Mouse (Mus musculus) MEL (cell line): ENCODE results near the gene Psd. TPM values are rescaled to one million over a fixed set of nuclear protein-coding genes. Genes with fewer than 3 reads are reported as not detected.

Experiments
- DNase-seq: peaks from one replicate; pipeline ENCODE4 v3.0.0; 2011; ENCODE audit warnings: low read depth, low spot score
- H3K27ac ChIP-seq: 2 replicates; pipeline ENCODE4 v1.5.1; 2012; ENCODE audit warnings: low read depth, mild to moderate bottlenecking, control low read depth, low read length, moderate library complexity; ENCODE audit not compliant: control insufficient read depth
- H3K27me3 ChIP-seq, 2 experiments: fragments of 150-350 bp in 1 of 2; sonication (generic) in 1 of 2; 2 replicates each; pipeline ENCODE4 v1.6.1; 2012; ENCODE audit warnings: low read length in 2 of 2, mild to moderate bottlenecking in 2 of 2, improper control_type of control experiment in 1 of 2, moderate library complexity in 1 of 2; ENCODE audit not compliant: insufficient read depth in 2 of 2, control insufficient read depth in 1 of 2
- H3K36me3 ChIP-seq, 2 experiments: 2 replicates each; pipeline ENCODE4 v1.6.1; 2012 to 2014; ENCODE audit warnings: low read length in 2 of 2, improper control_type of control experiment in 1 of 2, inconsistent platforms in 1 of 2, mild to moderate bottlenecking in 1 of 2; ENCODE audit not compliant: insufficient read depth in 2 of 2, control insufficient read depth in 1 of 2
- H3K4me1 ChIP-seq, 2 experiments: fragments of 150-350 bp in 1 of 2; sonication (generic) in 1 of 2; 2 replicates each; pipeline ENCODE4 v1.6.1; 2012; ENCODE audit warnings: low read length in 2 of 2, improper control_type of control experiment in 1 of 2, mild to moderate bottlenecking in 1 of 2; ENCODE audit not compliant: insufficient read depth in 2 of 2, control insufficient read depth in 1 of 2
- H3K4me3 ChIP-seq, 2 experiments: fragments of 150-350 bp in 1 of 2; sonication (generic) in 1 of 2; 2 replicates each; pipeline ENCODE4 v1.5.1; 2012; ENCODE audit warnings: low read depth in 2 of 2, low read length in 2 of 2, mild to moderate bottlenecking in 2 of 2, moderate library complexity in 2 of 2, control low read depth in 1 of 2, improper control_type of control experiment in 1 of 2; ENCODE audit not compliant: control insufficient read depth in 1 of 2, insufficient read depth in 1 of 2
- H3K79me2 ChIP-seq: 2 replicates; pipeline ENCODE4 v1.6.1; 2012; ENCODE audit warnings: mild to moderate bottlenecking, low read length, moderate library complexity; ENCODE audit not compliant: control insufficient read depth, poor library complexity, insufficient read depth
- H3K9ac ChIP-seq: 2 replicates; pipeline ENCODE4 v1.6.1; 2012; ENCODE audit warnings: low read depth, mild to moderate bottlenecking, control low read depth, low read length, moderate library complexity; ENCODE audit not compliant: control insufficient read depth, poor library complexity, severe bottlenecking
- H3K9me3 ChIP-seq: fragments of 150-350 bp; sonication (generic); replicated peaks from 2 replicates; pipeline ENCODE4 v1.6.1; 2012; ENCODE audit warnings: mild to moderate bottlenecking, low read length, improper control_type of control experiment, moderate library complexity; ENCODE audit not compliant: insufficient read depth
- BHLHE40 ChIP-seq: IDR thresholded peaks from 2 replicates; pipeline ENCODE4 v1.6.1; 2012; ENCODE audit warnings: low read depth, mild to moderate bottlenecking, inconsistent platforms, low read length, improper control_type of control experiment, borderline replicate concordance
- CHD1 ChIP-seq: IDR thresholded peaks from 2 replicates; pipeline ENCODE4 v1.6.1; 2012; ENCODE audit warnings: low read depth, mild to moderate bottlenecking, inconsistent platforms, low read length, improper control_type of control experiment
- E2F4 ChIP-seq: IDR thresholded peaks from 2 replicates; pipeline ENCODE4 v1.6.1; 2011; ENCODE audit warnings: low read depth, low read length, improper control_type of control experiment, borderline replicate concordance
- EP300 ChIP-seq, 2 experiments: IDR thresholded peaks; 2 replicates each; pipeline ENCODE4 v1.6.1; 2011; ENCODE audit warnings: improper control_type of control experiment in 2 of 2, low read length in 2 of 2, low read depth in 1 of 2, mild to moderate bottlenecking in 1 of 2
- ETS1 ChIP-seq: IDR thresholded peaks from 2 replicates; pipeline ENCODE4 v1.6.1; 2012; ENCODE audit warnings: low read depth, mild to moderate bottlenecking, inconsistent platforms, low read length, improper control_type of control experiment, moderate library complexity
- GABPA ChIP-seq: IDR thresholded peaks from 2 replicates; pipeline ENCODE4 v1.6.1; 2012; ENCODE audit warnings: low read depth, mild to moderate bottlenecking, inconsistent platforms, low read length, improper control_type of control experiment, moderate library complexity
- GATA1 ChIP-seq: IDR thresholded peaks from 2 replicates; pipeline ENCODE4 v1.6.1; 2011; ENCODE audit warnings: low read depth, low read length, improper control_type of control experiment
- KAT2A ChIP-seq: conservative IDR thresholded peaks from 2 replicates; pipeline ENCODE4 v1.6.1; 2012; ENCODE audit warnings: low read depth, low read length, improper control_type of control experiment, inconsistent platforms
- MAX ChIP-seq: IDR thresholded peaks from 2 replicates; pipeline ENCODE4 v1.6.1; 2011; ENCODE audit warnings: low read length, improper control_type of control experiment
- MYB ChIP-seq: IDR thresholded peaks from 2 replicates; pipeline ENCODE4 v1.6.1; 2011; ENCODE audit warnings: mild to moderate bottlenecking, low read depth, low read length, improper control_type of control experiment
- MYC ChIP-seq: IDR thresholded peaks from 2 replicates; pipeline ENCODE4 v1.6.1; 2011; ENCODE audit warnings: low read depth, mild to moderate bottlenecking, low read length, improper control_type of control experiment, moderate library complexity
- NRF1 ChIP-seq: IDR thresholded peaks from 2 replicates; pipeline ENCODE4 v1.6.1; 2014; ENCODE audit warnings: low read depth, mild to moderate bottlenecking, inconsistent platforms, low read length, improper control_type of control experiment, moderate library complexity; ENCODE audit not compliant: poor library complexity, insufficient read depth, severe bottlenecking
- POLR2AphosphoS2 ChIP-seq: IDR thresholded peaks from 2 replicates; pipeline ENCODE4 v1.6.1; 2011; ENCODE audit warnings: low read length, improper control_type of control experiment
- POLR2AphosphoS5 ChIP-seq: IDR thresholded peaks from 2 replicates; pipeline ENCODE4 v1.6.1; 2012; ENCODE audit warnings: low read depth, borderline replicate concordance, mild to moderate bottlenecking, inconsistent platforms, low read length, moderate library complexity, mixed read lengths
- SMC3 ChIP-seq: IDR thresholded peaks from 2 replicates; pipeline ENCODE4 v1.6.1; 2011; ENCODE audit warnings: low read depth, low read length, improper control_type of control experiment
- TAL1 ChIP-seq: IDR thresholded peaks from 2 replicates; pipeline ENCODE4 v1.6.1; 2012; ENCODE audit warnings: mild to moderate bottlenecking, inconsistent platforms, low read length, moderate library complexity, mixed read lengths
- TBP ChIP-seq: IDR thresholded peaks from 2 replicates; pipeline ENCODE4 v1.8.0; 2011; ENCODE audit warnings: low read depth, low read length, improper control_type of control experiment
- TCF12 ChIP-seq: IDR thresholded peaks from 2 replicates; pipeline ENCODE4 v1.6.1; 2014; ENCODE audit warnings: low read depth, mild to moderate bottlenecking, inconsistent platforms, low read length, improper control_type of control experiment, moderate library complexity
- UBTF ChIP-seq: IDR thresholded peaks from 2 replicates; pipeline ENCODE4 v1.6.1; 2012; ENCODE audit warnings: low read depth, mild to moderate bottlenecking, inconsistent platforms, low read length, improper control_type of control experiment, moderate library complexity, borderline replicate concordance; ENCODE audit not compliant: insufficient read depth
- USF2 ChIP-seq, 2 experiments: IDR thresholded peaks; 2 replicates each; pipeline ENCODE4 v1.6.1; 2011 to 2012; ENCODE audit warnings: improper control_type of control experiment in 2 of 2, low read length in 2 of 2, borderline replicate concordance in 1 of 2, inconsistent platforms in 1 of 2, low read depth in 1 of 2, mild to moderate bottlenecking in 1 of 2; ENCODE audit not compliant: insufficient read depth in 1 of 2
- ZKSCAN1 ChIP-seq: IDR thresholded peaks from 2 replicates; pipeline ENCODE4 v1.6.1; 2012; ENCODE audit warnings: low read depth, mild to moderate bottlenecking, inconsistent platforms, low read length, improper control_type of control experiment, moderate library complexity
- polyA plus RNA-seq, 2 experiments: library from polyadenylated mRNA; stranded (reverse) in 1 of 2; unstranded in 1 of 2; fragments of >175 nt in 1 of 2; fragments of >200 nt in 1 of 2; gene quantifications; 2 replicates each; pipeline versions ENCODE4 v1.2.1 to v1.2.4; 2012; ENCODE audit warnings: low replicate concordance in 2 of 2, low read depth in 1 of 2; ENCODE audit not compliant: insufficient read length in 2 of 2, insufficient read depth in 1 of 2, missing spikeins in 1 of 2
- total RNA-seq: library from RNA; depleted of rRNA; stranded (reverse); fragments of 300-350 nt; gene quantifications from 2 replicates; pipeline ENCODE4 v1.2.3, GENCODE M21; 2012

Gene Psd
- total and polyA plus RNA-seq, 3 experiments = 4.5 to 17.2 TPM; not detected in 1

DNA sequence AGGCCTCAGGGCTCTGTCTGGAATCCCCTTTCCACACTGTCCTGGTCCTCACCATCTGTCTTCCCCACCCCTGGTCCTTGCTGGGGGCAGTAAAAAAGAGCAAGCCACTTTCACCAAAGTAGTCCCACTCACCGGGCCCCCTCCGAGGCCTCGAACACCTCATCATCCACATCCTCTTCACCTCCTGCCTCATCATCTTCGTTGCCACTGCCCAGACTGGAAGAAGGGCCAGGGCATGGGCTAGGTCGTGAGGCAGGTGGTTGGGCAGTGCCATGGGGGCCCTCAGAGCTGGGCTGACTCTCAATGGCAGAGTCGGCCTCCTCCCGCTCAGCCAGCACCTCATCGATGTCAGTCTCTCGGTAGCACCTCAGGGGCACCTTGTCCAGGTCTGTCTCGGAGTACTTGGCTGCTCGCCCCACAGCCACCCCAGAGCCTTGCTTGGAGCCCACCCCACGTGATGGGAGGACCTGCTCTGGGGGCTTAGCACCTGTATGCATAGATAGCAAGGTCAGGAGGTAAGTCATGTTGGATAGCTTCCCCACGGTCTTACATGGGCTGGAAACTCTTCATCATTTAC lies 3.9 kb downstream of the Psd start:
- H3K36me3 ChIP-seq = peaks cover 0 to 7% of the 10 kb centered on the region in 2 experiments; a peak in 2 of 4 replicates
- H3K27ac ChIP-seq = no peak overlapping the region
- peaks cover 0 to 21% of the 10 kb centered on the region in 2 experiments; a peak in 2 of 4 replicates for H3K4me1 ChIP-seq
- DNase-seq = no peak
- no peak overlapping the region for H3K9ac ChIP-seq
- H3K9me3 ChIP-seq = no peaks in the 10 kb centered on the region
- no peak overlapping the region for H3K4me3 ChIP-seq
- TF ChIP-seq ETS1 (no peak), TBP (no peak), UBTF (no peak), KAT2A (no peak), TCF12 (no peak), E2F4 (no peak), EP300 (IDR thresholded peaks at IDR 0.05; ENCODE audit: low read depth in 1 of 2, low read length in 2 of 2) (no peak), NRF1 (no peak), MYC (no peak), POLR2AphosphoS5 (no peak), USF2 (IDR thresholded peaks at IDR 0.05; ENCODE audit: borderline replicate concordance in 1 of 2, insufficient read depth in 1 of 2, low read depth in 1 of 2, low read length in 2 of 2) (no peak), CHD1 (no peak), ZKSCAN1 (no peak), SMC3 (no peak), BHLHE40 (no peak)
- H3K27me3 ChIP-seq = no peaks in the 10 kb centered on the region
- H3K79me2 ChIP-seq = no peaks in the 10 kb centered on the region; the same call in 1 of the 2 replicates

DNA sequence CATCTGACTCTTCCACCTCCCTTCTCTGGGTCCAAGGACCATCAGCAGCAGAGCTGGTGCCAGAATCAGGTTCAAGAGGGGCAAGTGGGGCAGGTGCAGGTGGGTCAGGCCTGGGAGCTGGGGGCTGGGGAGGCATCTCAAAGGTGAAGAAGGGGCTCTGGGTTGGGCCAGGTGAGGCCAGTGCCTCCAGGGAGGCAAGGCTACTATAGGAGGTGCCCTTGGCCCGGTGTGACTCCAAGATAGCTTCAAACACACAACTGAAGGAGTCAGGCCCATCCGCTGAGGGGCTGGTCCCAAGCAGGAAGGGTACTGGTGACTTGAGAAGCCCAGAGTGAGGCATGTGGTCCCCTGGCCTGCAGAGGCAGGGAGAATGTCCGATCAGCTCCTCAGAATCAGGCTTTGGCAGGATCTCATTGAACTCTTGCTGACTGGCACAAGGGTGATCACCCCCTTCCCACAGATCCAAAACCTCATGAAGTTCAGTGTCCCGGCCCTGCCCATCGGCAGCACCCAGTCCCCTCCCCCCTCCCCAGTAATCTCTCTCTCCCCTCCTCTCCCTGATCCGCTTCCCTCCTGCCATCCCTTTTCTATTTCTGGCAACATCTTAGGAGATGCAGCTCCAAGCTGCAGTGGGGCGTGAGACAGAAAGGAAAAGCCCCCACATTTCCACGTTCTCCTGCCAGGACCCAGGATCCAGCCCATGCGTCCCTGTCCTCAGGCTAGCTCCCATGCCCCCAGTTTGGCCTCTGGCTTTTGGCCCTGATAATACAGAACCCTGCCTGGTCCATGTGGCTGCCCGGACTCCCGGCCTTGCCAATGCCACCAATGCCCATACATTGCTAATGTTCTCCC lies 4.6 kb downstream of the Psd start:
- Histone ChIP-seq H3K27ac (no peak overlapping the region), H3K36me3 (peaks cover 0 to 7% of the 10 kb centered on the region in 2 experiments; a peak in 2 of 4 replicates), H3K4me3 (no peak overlapping the region), H3K9me3 (no peaks in the 10 kb centered on the region), H3K27me3 (no peaks in the 10 kb centered on the region), H3K4me1 (peaks cover 0 to 17% of the 10 kb centered on the region in 2 experiments; a peak in 2 of 4 replicates), H3K79me2 (no peaks in the 10 kb centered on the region), H3K9ac (no peak overlapping the region)
- TF ChIP-seq UBTF (no peak), MYB (no peak), GABPA (no peak), TBP (no peak), POLR2AphosphoS2 (no peak), MAX (no peak), GATA1 (no peak), USF2 (IDR thresholded peaks at IDR 0.05; ENCODE audit: borderline replicate concordance in 1 of 2, insufficient read depth in 1 of 2, low read depth in 1 of 2, low read length in 2 of 2) (no peak), TAL1 (no peak)
- no peak for DNase-seq
